Mouse (Mus musculus) stomach, postnatal 0 days (tissue): ENCODE data around the gene Espl1. TPM values are rescaled to one million over a fixed set of nuclear protein-coding genes. Genes with fewer than 3 reads are reported as not detected.
A peak's percentile ranks its signal among the peaks of the same experiment; 100 is the strongest.

Experiments
- ATAC-seq: fragments of 200-750 bp; cut with Nextera tagmentation; 2 replicates; pipeline ENCODE4 v1.8.0; 2017; ENCODE audit not compliant: low FRiP score, low TSS enrichment
- DNase-seq: peaks from one replicate; pipeline ENCODE4 v3.0.0-alpha.2; 2016; ENCODE audit warnings: low spot score
- H3K27ac ChIP-seq: fragments of 300-500 bp; sonication (generic); replicated peaks from 2 replicates; pipeline ENCODE4 v1.5.1; 2014; ENCODE audit warnings: mild to moderate bottlenecking, control low read depth
- H3K27me3 ChIP-seq: fragments of 300-500 bp; sonication (generic); 2 replicates; pipeline ENCODE4 v1.6.1; 2014; ENCODE audit warnings: low read length; ENCODE audit not compliant: control insufficient read depth, insufficient read depth
- H3K36me3 ChIP-seq: fragments of 300-500 bp; sonication (generic); 2 replicates; pipeline ENCODE4 v1.6.1; 2014; ENCODE audit warnings: low read length, mixed read lengths; ENCODE audit not compliant: control insufficient read depth, insufficient read depth
- H3K4me1 ChIP-seq: fragments of 300-500 bp; sonication (generic); replicated peaks from 2 replicates; pipeline ENCODE4 v1.6.1; 2014; ENCODE audit warnings: antibody characterized with exemption; ENCODE audit not compliant: control insufficient read depth, insufficient read depth
- H3K4me2 ChIP-seq: fragments of 300-500 bp; sonication (generic); replicated peaks from 2 replicates; pipeline ENCODE4 v1.6.1; 2014; ENCODE audit warnings: low read depth, mild to moderate bottlenecking, control low read depth, moderate library complexity
- H3K4me3 ChIP-seq: fragments of 300-500 bp; sonication (generic); 2 replicates; pipeline ENCODE4 v1.5.1; 2014; ENCODE audit warnings: low read depth, low read length, control low read depth
- H3K9ac ChIP-seq: fragments of 300-500 bp; sonication (generic); 2 replicates; pipeline ENCODE4 v1.6.1; 2014; ENCODE audit warnings: mild to moderate bottlenecking, low read length, control low read depth, mixed read lengths
- H3K9me3 ChIP-seq: fragments of 300-500 bp; sonication (generic); 2 replicates; pipeline ENCODE4 v1.6.1; 2016; ENCODE audit warnings: low read length; ENCODE audit not compliant: control insufficient read depth
- CTCF ChIP-seq: IDR thresholded peaks from 2 replicates; pipeline ENCODE4 v1.5.1; 2016; ENCODE audit warnings: antibody characterized with exemption, low read depth, mild to moderate bottlenecking, moderate library complexity
- EP300 ChIP-seq: optimal IDR thresholded peaks from 2 replicates; pipeline ENCODE3; 2016; ENCODE audit warnings: antibody characterized with exemption
- WGBS: fragments of 180-500 bp; shearing (Covaris S2); extraction: QIAGEN DNeasy Blood & Tissue Kit; methylation state at CpG from one replicate; pipeline ENCODE4 v1.1.7; 2014; 5-methylcytosine and 5-hydroxymethylcytosine counted together
- polyA plus RNA-seq: library from polyadenylated mRNA; unstranded; fragments of >200 nt; fragmentation: Nextera tagmentation; extraction: Ambion mirVana; gene quantifications from 2 replicates; pipeline ENCODE4 v1.2.1, GENCODE M21; 2015

Espl1 gene
- 2.2 and 4.0 TPM in 2 replicates for polyA plus RNA-seq

GRCm38 (mm10) chr15:102295633-102296367 lies at the start of gene Espl1:
Gene Espl1 (plus strand): TSS chr15:102296266.
- H3K27ac ChIP-seq = no peak within 1 kb of the TSS
- peaks cover 3% of the 10 kb centered on the region; the same call in 1 of the 2 replicates for H3K36me3 ChIP-seq
- H3K27me3 ChIP-seq = no peaks in the 10 kb centered on the region
- H3K4me1 ChIP-seq = no peaks in the 10 kb centered on the region
- peak within 1 kb of the TSS; percentile 76 for H3K4me2 ChIP-seq
- ATAC-seq (peak; percentile 98), DNase-seq (peak; percentile 94)
- H3K9me3 ChIP-seq = no peaks in the 10 kb centered on the region
- 6% methylated on average over 25 of the region's 25 CpGs for WGBS
- H3K9ac ChIP-seq = peak within 1 kb of the TSS; percentile 43
- TF ChIP-seq CTCF = no peak
- no peak for TF ChIP-seq EP300
- H3K4me3 ChIP-seq = peak within 1 kb of the TSS; percentile 55

DNA sequence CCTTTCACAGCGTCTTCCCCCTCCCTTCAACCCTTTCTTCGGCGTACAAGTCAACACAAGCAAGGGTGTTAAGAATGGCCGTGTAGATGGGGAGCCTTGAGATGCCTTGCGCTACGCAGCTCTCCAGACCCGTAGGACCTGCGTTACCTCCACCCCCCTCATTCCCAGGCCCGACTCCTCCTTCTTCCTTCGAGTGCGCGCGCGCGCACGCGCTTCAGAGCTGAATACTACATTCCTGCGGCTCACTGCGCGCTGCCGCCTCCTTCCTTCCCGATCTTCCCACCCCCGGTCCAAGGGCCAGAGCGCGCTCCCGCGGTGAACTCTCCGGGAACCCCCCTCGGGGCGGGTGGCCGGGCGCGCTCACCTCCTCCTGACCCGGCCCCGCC lies 49.2 kb upstream of the Espl1 start:
- Histone ChIP-seq H3K27ac (peak overlapping the region; percentile 99), H3K4me3 (peak overlapping the region; percentile 66), H3K36me3 (peaks cover 4% of the 10 kb centered on the region; the same call in 1 of the 2 replicates), H3K4me1 (peaks cover 22% of the 10 kb centered on the region), H3K9me3 (no peaks in the 10 kb centered on the region), H3K4me2 (peak overlapping the region; percentile 93), H3K27me3 (no peaks in the 10 kb centered on the region), H3K9ac (peak overlapping the region; percentile 72)
- DNase-seq = peak; percentile 97
- 0 out of 2 replicates have a peak, but pooled peaks have one; percentile 0 for TF ChIP-seq CTCF
- no peak for TF ChIP-seq EP300
- under 1% methylated on average over 35 of the region's 35 CpGs for WGBS
- peak; percentile 83 for ATAC-seq

- peaks cover 21% of the 10 kb centered on the region for H3K4me1 ChIP-seq
- peak overlapping the region; percentile 99 for H3K27ac ChIP-seq
- no peaks in the 10 kb centered on the region for H3K27me3 ChIP-seq
- peak overlapping the region; percentile 93 for H3K4me2 ChIP-seq
- peak overlapping the region; percentile 66 for H3K4me3 ChIP-seq
- peaks cover 7% of the 10 kb centered on the region; the same call in 1 of the 2 replicates for H3K36me3 ChIP-seq
- H3K9me3 ChIP-seq = no peaks in the 10 kb centered on the region
- WGBS = under 1% methylated on average over 44 of the region's 65 CpGs
- H3K9ac ChIP-seq = peak overlapping the region; percentile 72
- DNase-seq (peak; percentile 87), ATAC-seq (peak; percentile 65)
- no peak for TF ChIP-seq EP300
- peak; percentile 34 for TF ChIP-seq CTCF
These were observed 48.6 kb upstream of the Espl1 start for GRCm38 (mm10) chr15:102247252-102248130.

GRCm38 (mm10) chr15:102248131-102248811 lies 47.8 kb upstream of the Espl1 start:
- Histone ChIP-seq H3K36me3 (peaks cover 7% of the 10 kb centered on the region; the same call in 1 of the 2 replicates), H3K27me3 (no peaks in the 10 kb centered on the region), H3K9ac (peak overlapping the region; percentile 72), H3K9me3 (no peaks in the 10 kb centered on the region), H3K4me2 (peak overlapping the region; percentile 93), H3K4me1 (peaks cover 16% of the 10 kb centered on the region), H3K27ac (peak overlapping the region; percentile 99), H3K4me3 (peak overlapping the region; percentile 66)
- ATAC-seq = no peak
- no peak for TF ChIP-seq EP300
- no peak for TF ChIP-seq CTCF
- no peak for DNase-seq
- 14% methylated on average over 8 of the region's 8 CpGs for WGBS

DNA sequence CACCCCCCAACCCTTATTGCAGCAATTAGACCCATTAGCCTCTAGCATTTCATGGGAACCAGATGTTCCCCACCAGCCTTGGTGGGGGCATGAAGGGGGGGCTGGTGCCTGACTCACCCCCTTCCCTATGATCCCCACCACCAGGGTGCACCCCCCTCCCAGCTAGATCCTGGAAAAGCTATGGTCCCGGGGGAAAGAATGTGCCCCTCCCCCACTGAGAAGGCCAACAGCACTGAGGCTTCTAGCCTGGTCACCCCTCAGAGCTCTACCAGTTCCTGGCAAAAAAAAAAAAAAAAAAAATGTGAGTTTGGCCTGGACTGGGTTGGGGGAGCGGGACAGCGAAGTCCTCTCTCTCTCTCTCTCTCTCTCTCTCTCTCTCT lies 47.3 kb upstream of the Espl1 start:
- Histone ChIP-seq H3K36me3 (peaks cover 7% of the 10 kb centered on the region; the same call in 1 of the 2 replicates), H3K4me2 (peak overlapping the region; percentile 49; the same call in 1 of the 2 replicates), H3K9ac (no peak overlapping the region), H3K27me3 (no peaks in the 10 kb centered on the region), H3K4me3 (no peak overlapping the region), H3K9me3 (no peaks in the 10 kb centered on the region), H3K27ac (peak overlapping the region; percentile 99), H3K4me1 (peaks cover 12% of the 10 kb centered on the region)
- DNase-seq = no peak
- TF ChIP-seq EP300 = no peak
- 0 out of 2 replicates have a peak, but pooled peaks have one; percentile 13 for TF ChIP-seq CTCF
- 4% methylated on average over 3 of the region's 3 CpGs for WGBS
- ATAC-seq = no peak
